Mouse (Mus musculus) erythroblast, embryonic 14.5 days (primary cell): ENCODE data around the gene Gm17617. TPM values are rescaled to one million over a fixed set of nuclear protein-coding genes. Genes with fewer than 3 reads are reported as not detected.
"Not testable (repeated sequence)": the region's sequence is repeated elsewhere in the genome, so short reads cannot be mapped to it uniquely, and the experiment has no call there.

Source experiments
- H3K27me3 ChIP-seq: 2 replicates; pipeline ENCODE4 v1.6.1; 2012; ENCODE audit warnings: inconsistent platforms; ENCODE audit not compliant: control insufficient read depth
- H3K36me3 ChIP-seq: 2 replicates; pipeline ENCODE4 v1.6.1; 2012; ENCODE audit warnings: mild to moderate bottlenecking, inconsistent platforms; ENCODE audit not compliant: control insufficient read depth
- H3K4me1 ChIP-seq: 2 replicates; pipeline ENCODE4 v1.6.1; 2012; ENCODE audit warnings: inconsistent platforms; ENCODE audit not compliant: control insufficient read depth
- H3K4me3 ChIP-seq: replicated peaks from 2 replicates; pipeline ENCODE3; 2012; ENCODE audit warnings: moderate library complexity, mild to moderate bottlenecking, inconsistent platforms
- H3K9me3 ChIP-seq: 2 replicates; pipeline ENCODE4 v1.6.1; 2012; ENCODE audit warnings: low read length, inconsistent platforms, mixed read lengths; ENCODE audit not compliant: control insufficient read depth
- GATA1 ChIP-seq: IDR thresholded peaks from 2 replicates; pipeline ENCODE4 v1.6.1; 2012; ENCODE audit warnings: low read length, inconsistent platforms, mixed read lengths
- TAL1 ChIP-seq: IDR thresholded peaks from 3 replicates; pipeline ENCODE4 v1.6.1; 2012; ENCODE audit warnings: low read length, inconsistent platforms, mixed read lengths
- polyA plus RNA-seq: library from polyadenylated mRNA; stranded (reverse); fragments of >175 nt; gene quantifications from 2 replicates; pipeline ENCODE4 v1.2.3, GENCODE M21; 2012

Gene Gm17617
- polyA plus RNA-seq, 1 experiment = not detected

GRCm38 (mm10) chr13:55105045-55105952 is 28.0 kb downstream of the Gm17617 start, which contains the start of gene Zfp346:
Gene Zfp346, plus strand, starts transcription at chr13:55105311.
- Histone ChIP-seq H3K4me3 (peak within 1 kb of the TSS; percentile 74), H3K36me3 (peaks cover 35% of the 10 kb centered on the region), H3K27me3 (no peaks in the 10 kb centered on the region), H3K9me3 (peaks cover 7% of the 10 kb centered on the region), H3K4me1 (peaks cover 56% of the 10 kb centered on the region)
- TF ChIP-seq GATA1 (no peak), TAL1 (no peak)

GRCm38 (mm10) chr13:55103351-55103750 is 30.0 kb downstream of the Gm17617 start:
- Histone ChIP-seq H3K4me1 (peaks cover 66% of the 10 kb centered on the region), H3K36me3 (peaks cover 20% of the 10 kb centered on the region), H3K4me3 (no peak overlapping the region), H3K27me3 (no peaks in the 10 kb centered on the region), H3K9me3 (peaks cover 7% of the 10 kb centered on the region)
- TF ChIP-seq GATA1 (no peak), TAL1 (no peak)

- Histone ChIP-seq H3K4me1 (peaks cover 58% of the 10 kb centered on the region), H3K27me3 (no peaks in the 10 kb centered on the region), H3K36me3 (peaks cover 10% of the 10 kb centered on the region), H3K9me3 (peaks cover 7% of the 10 kb centered on the region), H3K4me3 (no peak overlapping the region)
- no peak for TF ChIP-seq TAL1
- no peak for TF ChIP-seq GATA1
These were observed 31.0 kb downstream of the Gm17617 start for GRCm38 (mm10) chr13:55102366-55102765.

DNA sequence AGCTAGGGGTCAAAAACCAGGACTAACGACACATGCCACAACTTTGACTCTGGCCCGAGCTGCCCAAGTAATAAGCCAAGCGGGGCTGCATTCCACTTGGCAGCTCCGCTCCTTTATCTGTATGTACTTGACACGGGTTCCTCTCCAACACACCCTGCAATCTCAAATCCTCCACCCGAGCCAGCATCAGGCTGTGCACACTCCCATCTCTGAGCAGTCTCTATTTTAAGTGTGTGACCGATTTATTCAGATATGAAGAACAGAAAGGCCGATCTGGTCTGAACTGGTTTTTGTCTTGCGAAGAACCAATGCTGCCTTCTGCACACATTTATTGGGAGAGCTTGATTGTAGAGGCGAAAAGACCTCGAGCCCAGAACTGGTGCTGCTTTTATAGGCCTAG is 31.7 kb downstream of the Gm17617 start:
- no peak overlapping the region for H3K4me3 ChIP-seq
- TF ChIP-seq TAL1 = no peak
- no peak for TF ChIP-seq GATA1
- H3K4me1 ChIP-seq = peaks cover 52% of the 10 kb centered on the region
- peaks cover 7% of the 10 kb centered on the region for H3K9me3 ChIP-seq
- H3K27me3 ChIP-seq = no peaks in the 10 kb centered on the region
- H3K36me3 ChIP-seq = peaks cover 3% of the 10 kb centered on the region

- Histone ChIP-seq H3K9me3 (peaks cover 7% of the 10 kb centered on the region), H3K27me3 (no peaks in the 10 kb centered on the region), H3K4me1 (peaks cover 44% of the 10 kb centered on the region), H3K4me3 (peak within 1 kb of the TSS; percentile 95), H3K36me3 (peaks cover 2% of the 10 kb centered on the region; the same call in 1 of the 2 replicates)
- TF ChIP-seq GATA1 (no peak), TAL1 (no peak)
These were observed 33.4 kb downstream of the Gm17617 start, which contains the start of gene Uimc1 for GRCm38 (mm10) chr13:55099726-55100478. Gene Uimc1, minus strand, starts transcription at chr13:55100300.

GRCm38 (mm10) chr13:55099066-55099725 is 34.2 kb downstream of the Gm17617 start:
- TF ChIP-seq GATA1 (no peak), TAL1 (no peak)
- Histone ChIP-seq H3K36me3 (peaks cover 2% of the 10 kb centered on the region; the same call in 1 of the 2 replicates), H3K9me3 (peaks cover 7% of the 10 kb centered on the region), H3K4me1 (peaks cover 37% of the 10 kb centered on the region), H3K4me3 (peak overlapping the region; percentile 95), H3K27me3 (no peaks in the 10 kb centered on the region)

DNA sequence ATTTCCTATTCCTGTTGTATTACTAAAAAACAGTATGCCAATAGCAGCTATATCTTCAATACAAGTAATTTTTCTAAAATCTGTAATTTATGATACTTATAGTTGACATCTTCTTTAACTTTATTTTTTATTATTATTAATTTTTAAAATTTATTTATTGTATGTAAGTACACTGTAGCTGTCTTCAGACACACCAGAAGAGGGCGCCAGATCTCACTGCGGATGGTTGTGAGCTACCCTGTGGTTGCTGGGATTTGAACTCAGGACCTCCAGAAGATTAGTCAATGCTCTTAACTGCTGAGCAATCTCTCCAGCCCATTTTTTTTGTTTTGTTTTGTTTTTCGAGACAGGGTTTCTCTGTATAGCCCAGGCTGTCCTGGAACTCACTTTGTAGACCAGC is 35.5 kb downstream of the Gm17617 start:
- H3K9me3 ChIP-seq, H3K36me3 ChIP-seq, H3K27me3 ChIP-seq, H3K4me3 ChIP-seq: not testable (repeated sequence)
- H3K4me1 ChIP-seq = peaks cover 27% of the 10 kb centered on the region

DNA sequence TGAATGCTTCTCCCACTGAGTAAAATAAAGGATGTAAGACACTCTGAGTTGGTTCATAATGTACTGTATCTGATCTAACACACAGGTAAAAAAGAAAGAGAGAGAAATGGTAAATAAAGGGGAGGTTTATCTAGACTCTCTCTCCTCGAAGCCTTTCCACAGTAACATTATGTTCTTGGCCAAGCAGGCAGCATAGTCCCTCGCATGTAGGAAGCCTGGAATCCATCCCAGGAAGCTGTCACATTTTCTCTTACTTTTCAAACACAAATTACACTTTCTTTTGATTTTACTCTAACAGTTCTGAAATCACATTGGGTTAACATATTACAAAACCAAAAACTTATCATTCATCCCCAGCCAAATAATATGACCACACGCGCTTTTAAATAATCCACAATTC is 40.8 kb downstream of the Gm17617 start:
- H3K27me3 ChIP-seq = no peaks in the 10 kb centered on the region
- peaks cover 42% of the 10 kb centered on the region for H3K36me3 ChIP-seq
- H3K9me3 ChIP-seq = no peaks in the 10 kb centered on the region
- H3K4me3 ChIP-seq = no peak overlapping the region
- TF ChIP-seq TAL1 (no peak), GATA1 (no peak)
- peaks cover 4% of the 10 kb centered on the region for H3K4me1 ChIP-seq

Other genes with a start within 250 kb of the Gm17617 start
- not detected in 2 replicates for gene Unc5a, start 184.1 kb downstream of the Gm17617 start, polyA plus RNA-seq
- gene Hk3, start 112.2 kb downstream of the Gm17617 start, polyA plus RNA-seq = 0.08 and 0.11 TPM in 2 replicates
- gene Uimc1, start 33.2 kb downstream of the Gm17617 start, polyA plus RNA-seq = 0.68 and 1.3 TPM in 2 replicates
- gene Zfp346, start 28.2 kb downstream of the Gm17617 start, polyA plus RNA-seq = 0.61 and 0.84 TPM in 2 replicates
- gene Fgfr4, start 19.1 kb upstream of the Gm17617 start, polyA plus RNA-seq = 0.05 and 0.07 TPM in 2 replicates
- gene Nsd1, start 76.2 kb upstream of the Gm17617 start, polyA plus RNA-seq = 0.20 and 0.48 TPM in 2 replicates
- 15.3 and 26.1 TPM in 2 replicates for gene Prelid1, start 187.0 kb upstream of the Gm17617 start, polyA plus RNA-seq
- gene Rab24, start 188.4 kb upstream of the Gm17617 start, polyA plus RNA-seq = 11.5 and 12.0 TPM in 2 replicates
- 14.7 and 15.8 TPM in 2 replicates for gene Mxd3, start 196.3 kb upstream of the Gm17617 start, polyA plus RNA-seq
- 2.9 and 4.8 TPM in 2 replicates for gene Lman2, start 229.2 kb upstream of the Gm17617 start, polyA plus RNA-seq
- gene Rgs14, start 236.2 kb upstream of the Gm17617 start, polyA plus RNA-seq = 0.03 TPM in 1 of 2 replicates, not detected in the other